Mouse (Mus musculus) midbrain, embryonic 12.5 days (tissue): ENCODE measurements around the gene Gopc. TPM values are rescaled to one million over a fixed set of nuclear protein-coding genes. Genes with fewer than 3 reads are reported as not detected.

ENCODE experiments used
- ATAC-seq: fragments of 200-750 bp; cut with Nextera tagmentation; 2 replicates; pipeline ENCODE4 v1.8.0; 2017; ENCODE audit warnings: low read depth, moderate TSS enrichment, moderate library complexity; ENCODE audit not compliant: low FRiP score
- H3K27ac ChIP-seq: fragments of 300-500 bp; sonication (generic); replicated peaks from 2 replicates; pipeline ENCODE4 v1.5.1; 2016; ENCODE audit warnings: mild to moderate bottlenecking
- H3K27me3 ChIP-seq: fragments of 300-500 bp; sonication (generic); 2 replicates; pipeline ENCODE4 v1.6.1; 2016; ENCODE audit warnings: mild to moderate bottlenecking
- H3K36me3 ChIP-seq: fragments of 300-500 bp; sonication (generic); 2 replicates; pipeline ENCODE4 v1.6.1; 2016
- H3K4me1 ChIP-seq: fragments of 300-500 bp; sonication (generic); 2 replicates; pipeline ENCODE4 v1.6.1; 2016
- H3K4me2 ChIP-seq: fragments of 300-500 bp; sonication (generic); replicated peaks from 2 replicates; pipeline ENCODE4 v1.6.1; 2016; ENCODE audit warnings: mild to moderate bottlenecking, moderate library complexity
- H3K4me3 ChIP-seq: fragments of 300-500 bp; sonication (generic); 2 replicates; pipeline ENCODE4 v1.5.1; 2016; ENCODE audit warnings: mild to moderate bottlenecking
- H3K9ac ChIP-seq: fragments of 300-500 bp; sonication (generic); replicated peaks from 2 replicates; pipeline ENCODE4 v1.6.1; 2016; ENCODE audit warnings: mild to moderate bottlenecking, moderate library complexity
- H3K9me3 ChIP-seq: fragments of 300-500 bp; sonication (generic); 2 replicates; pipeline ENCODE4 v1.6.1; 2016; ENCODE audit warnings: mild to moderate bottlenecking
- WGBS: fragments of 180-500 bp; shearing (Covaris S2); methylation state at CpG from one replicate; pipeline ENCODE4 v1.1.7; 2016; 5-methylcytosine and 5-hydroxymethylcytosine counted together
- polyA plus RNA-seq: library from polyadenylated mRNA; unstranded; fragments of >200 nt; fragmentation: Nextera tagmentation; extraction: Ambion mirVana; gene quantifications from 2 replicates; pipeline ENCODE4 v1.2.1, GENCODE M21; 2016

Gene Gopc
- polyA plus RNA-seq, 1 experiment from 2014 or later: 25.2 TPM

- Histone ChIP-seq H3K27ac (no peak overlapping the region; the same call in 1 of the 2 replicates), H3K4me2 (peak overlapping the region; percentile 53), H3K27me3 (no peaks in the 10 kb centered on the region), H3K4me1 (peaks cover 20% of the 10 kb centered on the region), H3K4me3 (no peak overlapping the region), H3K36me3 (no peaks in the 10 kb centered on the region), H3K9me3 (no peaks in the 10 kb centered on the region), H3K9ac (peak overlapping the region; percentile 37; the same call in 1 of the 2 replicates)
- 76% methylated on average over 2 of the region's 2 CpGs for WGBS
- no peak for ATAC-seq
These were observed 34.5 kb upstream of the Gopc start for GRCm38 (mm10) chr10:52416458-52416857.

DNA sequence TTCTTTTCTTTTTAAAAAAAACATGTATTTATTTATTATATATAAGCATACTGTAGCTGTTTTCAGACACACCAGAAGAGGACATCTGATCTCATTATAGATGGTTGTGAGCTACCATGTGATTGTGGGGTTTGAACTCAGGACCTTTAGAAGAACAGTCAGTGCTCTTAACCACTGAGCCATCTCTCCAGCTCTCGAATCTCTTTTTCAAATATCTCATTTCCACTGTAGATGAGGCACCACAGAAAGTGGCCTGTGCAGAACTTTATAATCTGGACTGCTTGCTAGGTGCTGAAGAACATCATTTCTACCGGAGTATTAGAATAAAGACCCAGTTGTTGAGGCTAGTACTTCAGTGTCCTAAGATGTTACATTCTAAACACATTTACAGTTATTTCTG is 33.1 kb upstream of the Gopc start:
- no peaks in the 10 kb centered on the region for H3K27me3 ChIP-seq
- H3K4me3 ChIP-seq: no peak overlapping the region
- H3K9me3 ChIP-seq: no peaks in the 10 kb centered on the region
- no peak overlapping the region for H3K27ac ChIP-seq
- no peak for ATAC-seq
- H3K4me2 ChIP-seq: no peak overlapping the region
- H3K4me1 ChIP-seq: peaks cover 17% of the 10 kb centered on the region
- no peak overlapping the region for H3K9ac ChIP-seq
- WGBS: 88% methylated on average over 2 of the region's 2 CpGs
- no peaks in the 10 kb centered on the region for H3K36me3 ChIP-seq

DNA sequence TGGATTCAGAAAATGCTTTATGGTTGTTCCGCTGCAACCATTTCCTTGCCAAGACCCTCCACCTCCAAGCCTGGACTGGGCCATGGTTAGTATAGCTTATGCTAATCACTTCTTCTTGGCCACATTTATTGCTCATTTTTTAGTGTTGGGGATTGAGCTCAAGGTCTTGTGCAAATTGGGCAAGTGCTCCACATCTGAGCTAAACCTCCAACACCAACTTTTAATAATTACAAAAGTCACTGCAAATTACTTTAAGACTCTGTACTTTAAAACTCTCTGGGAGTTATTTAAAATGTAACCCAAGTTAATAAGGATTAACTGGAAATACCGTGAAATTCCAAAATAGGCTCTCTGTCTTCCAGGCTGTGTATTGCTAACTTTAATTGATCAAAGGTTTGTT is 25.6 kb upstream of the Gopc start:
- Histone ChIP-seq H3K36me3 (no peaks in the 10 kb centered on the region), H3K9me3 (no peaks in the 10 kb centered on the region), H3K4me1 (no peaks in the 10 kb centered on the region), H3K9ac (no peak overlapping the region), H3K4me2 (no peak overlapping the region), H3K27ac (no peak overlapping the region), H3K4me3 (no peak overlapping the region), H3K27me3 (no peaks in the 10 kb centered on the region)
- 91% methylated on average over 2 of the region's 2 CpGs for WGBS
- no peak for ATAC-seq

DNA sequence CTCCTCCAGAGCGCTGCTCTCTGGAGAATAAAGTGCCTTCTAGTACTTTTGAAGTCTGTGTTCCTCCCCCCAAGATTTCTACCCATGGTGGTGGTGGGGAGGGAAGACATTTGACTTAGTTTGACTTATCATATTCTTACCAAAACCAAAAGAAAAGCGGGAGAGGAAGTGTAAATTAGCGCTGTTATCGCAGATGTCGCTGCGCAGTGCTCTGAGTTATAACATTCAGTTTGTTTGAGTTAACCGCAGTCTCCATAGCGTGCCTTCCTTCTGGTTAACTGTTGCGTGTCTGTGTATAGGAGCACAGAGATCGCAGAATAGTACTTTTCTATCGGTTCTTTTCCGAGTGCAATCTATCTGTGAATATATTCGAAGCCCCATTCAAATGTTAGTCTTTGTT is 23.2 kb upstream of the Gopc start:
- Histone ChIP-seq H3K4me2 (no peak overlapping the region), H3K27ac (no peak overlapping the region), H3K36me3 (no peaks in the 10 kb centered on the region), H3K27me3 (no peaks in the 10 kb centered on the region), H3K4me1 (no peaks in the 10 kb centered on the region), H3K9me3 (no peaks in the 10 kb centered on the region), H3K9ac (no peak overlapping the region), H3K4me3 (no peak overlapping the region)
- ATAC-seq: no peak
- 89% methylated on average over 13 of the region's 13 CpGs for WGBS

GRCm38 (mm10) chr10:52399722-52400121 is 17.8 kb upstream of the Gopc start:
- Histone ChIP-seq H3K9ac (no peak overlapping the region), H3K27me3 (no peaks in the 10 kb centered on the region), H3K9me3 (no peaks in the 10 kb centered on the region), H3K27ac (no peak overlapping the region), H3K4me2 (no peak overlapping the region), H3K36me3 (no peaks in the 10 kb centered on the region), H3K4me1 (no peaks in the 10 kb centered on the region), H3K4me3 (no peak overlapping the region)
- 68% methylated on average over 3 of the region's 3 CpGs for WGBS
- ATAC-seq: no peak

DNA sequence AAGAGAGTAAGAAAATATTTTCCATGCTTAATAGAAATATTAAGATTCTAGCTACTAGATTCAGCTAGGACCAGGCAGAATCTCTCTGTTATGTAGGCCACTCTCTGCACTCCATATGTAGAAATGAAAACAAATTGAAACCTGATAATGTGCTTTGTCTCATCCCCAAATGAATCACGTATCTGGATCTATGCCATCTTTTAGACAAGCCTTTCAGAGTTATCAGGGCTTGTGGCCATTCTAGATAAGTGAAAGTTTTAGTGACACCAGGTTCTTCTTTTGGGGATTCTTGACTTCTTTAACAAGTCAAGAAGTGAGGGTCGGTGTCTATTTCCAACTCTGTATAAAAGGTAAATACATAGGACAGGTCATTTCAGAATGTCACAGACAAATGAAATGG is 16.8 kb upstream of the Gopc start:
- Histone ChIP-seq H3K4me2 (no peak overlapping the region), H3K9ac (no peak overlapping the region), H3K9me3 (no peaks in the 10 kb centered on the region), H3K4me1 (no peaks in the 10 kb centered on the region), H3K27ac (no peak overlapping the region), H3K36me3 (no peaks in the 10 kb centered on the region), H3K4me3 (no peak overlapping the region), H3K27me3 (no peaks in the 10 kb centered on the region)
- ATAC-seq: no peak
- WGBS: 88% methylated on average over 2 of the region's 2 CpGs

DNA sequence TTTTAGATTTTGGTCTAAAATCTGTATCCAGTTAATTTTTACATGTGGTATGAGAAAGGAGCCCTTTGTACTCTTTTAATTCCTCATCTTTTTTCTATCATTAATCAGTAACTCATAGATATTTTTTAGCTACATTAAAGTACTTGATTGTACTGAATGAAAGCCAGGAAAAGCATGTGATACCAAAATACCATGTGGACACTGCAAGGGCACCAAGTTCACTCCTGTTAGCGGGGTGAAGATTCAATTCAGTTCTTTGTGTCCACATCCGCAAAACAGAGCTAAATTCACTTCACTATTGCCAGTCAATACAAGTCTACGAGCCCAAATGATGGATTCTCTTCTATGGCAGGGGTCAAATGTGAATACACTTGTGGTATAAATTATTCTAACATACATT is 14.7 kb upstream of the Gopc start:
- Histone ChIP-seq H3K4me3 (no peak overlapping the region), H3K36me3 (no peaks in the 10 kb centered on the region), H3K27ac (no peak overlapping the region), H3K9me3 (no peaks in the 10 kb centered on the region), H3K4me2 (no peak overlapping the region), H3K9ac (no peak overlapping the region), H3K27me3 (no peaks in the 10 kb centered on the region), H3K4me1 (no peaks in the 10 kb centered on the region)
- ATAC-seq: no peak
- WGBS: 89% methylated on average over 3 of the region's 3 CpGs

DNA sequence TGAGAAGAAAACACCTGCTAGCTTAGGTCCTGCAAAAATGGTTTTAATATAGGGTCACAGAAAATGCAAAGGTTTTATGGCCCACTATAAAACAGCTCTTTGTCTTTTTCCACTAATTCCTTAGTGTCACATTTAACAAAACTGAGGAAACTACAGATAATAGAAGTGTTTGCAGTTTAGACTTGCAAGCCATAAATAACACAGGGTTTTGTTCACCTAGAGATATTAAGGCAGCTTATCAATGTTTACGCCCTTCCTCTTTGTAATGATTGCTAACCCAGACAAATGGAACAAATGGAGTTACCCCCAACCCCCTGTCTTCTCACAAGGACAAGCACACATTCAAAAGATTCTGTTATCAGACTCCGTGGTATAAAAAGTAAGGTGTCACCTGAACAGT is 9.3 kb upstream of the Gopc start:
- 86% methylated on average over 2 of the region's 2 CpGs for WGBS
- Histone ChIP-seq H3K4me3 (no peak overlapping the region), H3K4me2 (no peak overlapping the region), H3K27me3 (no peaks in the 10 kb centered on the region), H3K27ac (no peak overlapping the region), H3K36me3 (no peaks in the 10 kb centered on the region), H3K4me1 (no peaks in the 10 kb centered on the region), H3K9ac (no peak overlapping the region), H3K9me3 (no peaks in the 10 kb centered on the region)
- no peak for ATAC-seq

GRCm38 (mm10) chr10:52389438-52389837 is 7.5 kb upstream of the Gopc start:
- ATAC-seq: no peak
- 87% methylated on average over 3 of the region's 3 CpGs for WGBS

GRCm38 (mm10) chr10:52388922-52389430 is 7.1 kb upstream of the Gopc start, which contains the start of gene Nepn:
Nepn (plus strand) TSS chr10:52388972.
- Histone ChIP-seq H3K9ac (no peak within 1 kb of the TSS), H3K36me3 (no peaks in the 10 kb centered on the region), H3K27me3 (no peaks in the 10 kb centered on the region), H3K4me3 (no peak within 1 kb of the TSS), H3K4me2 (no peak within 1 kb of the TSS), H3K9me3 (no peaks in the 10 kb centered on the region), H3K4me1 (no peaks in the 10 kb centered on the region), H3K27ac (no peak within 1 kb of the TSS)
- 88% methylated on average over 5 of the region's 5 CpGs for WGBS
- no peak for ATAC-seq

More at GRCm38 (mm10) chr10:52389438-52389837, 7.5 kb upstream of the Gopc start:
- no peak overlapping the region for H3K4me3 ChIP-seq
- no peaks in the 10 kb centered on the region for H3K27me3 ChIP-seq
- no peak overlapping the region for H3K9ac ChIP-seq
- no peaks in the 10 kb centered on the region for H3K36me3 ChIP-seq
- H3K27ac ChIP-seq: no peak overlapping the region
- no peaks in the 10 kb centered on the region for H3K9me3 ChIP-seq
- no peaks in the 10 kb centered on the region for H3K4me1 ChIP-seq
- H3K4me2 ChIP-seq: no peak overlapping the region

- Histone ChIP-seq H3K4me3 (no peak overlapping the region), H3K4me2 (no peak overlapping the region), H3K36me3 (no peaks in the 10 kb centered on the region), H3K27me3 (no peaks in the 10 kb centered on the region), H3K27ac (no peak overlapping the region), H3K9ac (no peak overlapping the region), H3K4me1 (peaks cover 7% of the 10 kb centered on the region), H3K9me3 (no peaks in the 10 kb centered on the region)
- WGBS: 86% methylated on average over 4 of the region's 4 CpGs
- no peak for ATAC-seq
These were observed 5.3 kb upstream of the Gopc start for GRCm38 (mm10) chr10:52387192-52387591.

GRCm38 (mm10) chr10:52384823-52385610 is 3.1 kb upstream of the Gopc start:
- WGBS: 52% methylated on average over 8 of the region's 8 CpGs
- H3K9ac ChIP-seq: no peak overlapping the region

More at GRCm38 (mm10) chr10:52384823-52385610, 3.1 kb upstream of the Gopc start:
- Histone ChIP-seq H3K27me3 (no peaks in the 10 kb centered on the region), H3K9me3 (no peaks in the 10 kb centered on the region), H3K36me3 (no peaks in the 10 kb centered on the region), H3K4me3 (no peak overlapping the region), H3K4me1 (peaks cover 7% of the 10 kb centered on the region), H3K4me2 (no peak overlapping the region), H3K27ac (no peak overlapping the region)
- ATAC-seq: no peak
